Mouse (Mus musculus): ENCODE measurements around the gene 1700019N19Rik.

Gene 1700019N19Rik

DNA sequence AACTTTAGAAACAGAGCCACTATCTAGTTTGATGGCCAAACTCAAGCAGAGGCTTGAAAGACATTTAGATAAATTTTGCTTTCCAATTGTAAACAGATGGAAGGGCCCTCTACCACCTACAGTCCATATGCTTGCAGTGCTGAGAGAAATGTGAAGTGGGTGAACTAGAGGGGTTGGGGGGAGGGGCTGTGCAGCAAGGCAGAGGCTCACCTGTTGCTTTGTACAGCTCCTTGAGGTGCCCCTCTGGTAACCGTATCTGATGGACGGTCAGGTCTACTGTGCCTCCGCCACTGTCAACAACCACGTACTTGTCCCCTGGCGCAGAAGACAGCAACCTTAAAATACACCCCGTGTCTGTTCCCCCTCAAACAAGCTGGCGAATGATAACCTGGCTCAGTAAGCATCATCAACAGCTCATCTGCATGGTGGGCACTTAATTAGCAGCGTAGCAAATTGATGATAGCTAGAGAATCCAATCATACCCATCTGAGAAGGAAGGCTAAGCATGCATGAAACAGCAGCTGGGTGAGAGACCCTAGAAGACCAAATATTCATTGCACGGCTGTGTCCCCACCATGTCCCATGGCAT is 11.0 kb upstream of the 1700019N19Rik start:
- DNase-seq, result no peak

GRCm38 (mm10) chr19:58795114-58795669 is 931 bp upstream of the 1700019N19Rik start:
- no peak for DNase-seq

- DNase-seq, result no peak
These were observed 5.1 kb downstream of the 1700019N19Rik start for GRCm38 (mm10) chr19:58789194-58789593.

- DNase-seq, result no peak
These were observed 10.3 kb downstream of the 1700019N19Rik start for GRCm38 (mm10) chr19:58783938-58784337.

DNA sequence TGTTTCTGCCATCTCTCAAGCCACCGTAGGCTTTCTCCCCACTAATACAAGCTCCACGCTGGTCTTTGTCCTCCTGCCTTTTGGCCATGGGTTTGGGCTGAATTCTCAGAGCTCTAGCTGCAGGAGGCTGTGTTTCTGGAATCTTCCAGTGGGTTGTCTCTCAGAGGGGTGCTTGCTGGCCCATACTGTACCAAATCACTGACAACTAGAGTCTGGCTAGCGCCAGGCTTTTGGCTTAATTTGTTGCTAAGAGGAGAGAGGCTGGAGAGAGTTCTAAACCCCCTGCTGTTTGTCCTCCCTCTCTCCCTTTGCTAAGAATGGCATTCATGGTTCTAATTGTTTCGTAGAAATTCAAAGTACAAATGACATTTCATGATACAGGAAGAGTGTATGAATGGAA is 12.7 kb downstream of the 1700019N19Rik start:
- DNase-seq, result no peak

GRCm38 (mm10) chr19:58776461-58776860 is 17.8 kb downstream of the 1700019N19Rik start:
- no peak for DNase-seq

DNA sequence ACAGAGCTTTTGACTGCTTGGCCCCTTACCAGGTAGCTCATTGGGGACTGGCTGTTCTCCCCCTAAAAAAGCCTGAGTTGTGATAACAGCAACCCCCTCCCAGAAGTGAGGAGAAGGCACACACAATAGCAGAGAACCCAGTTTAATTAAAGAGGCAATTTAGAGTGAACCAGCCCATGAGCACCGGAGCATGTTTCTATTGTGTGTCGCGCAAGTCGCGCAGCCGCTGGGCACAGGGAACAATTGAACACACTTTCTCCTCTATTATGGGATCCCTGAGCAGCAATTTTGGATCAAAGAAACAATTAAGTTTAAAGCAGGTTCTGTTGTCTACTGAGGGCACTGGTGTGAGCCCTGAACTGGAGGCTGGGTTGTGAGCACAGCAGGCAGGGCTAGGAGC is 26.9 kb downstream of the 1700019N19Rik start:
- no peak for DNase-seq

DNA sequence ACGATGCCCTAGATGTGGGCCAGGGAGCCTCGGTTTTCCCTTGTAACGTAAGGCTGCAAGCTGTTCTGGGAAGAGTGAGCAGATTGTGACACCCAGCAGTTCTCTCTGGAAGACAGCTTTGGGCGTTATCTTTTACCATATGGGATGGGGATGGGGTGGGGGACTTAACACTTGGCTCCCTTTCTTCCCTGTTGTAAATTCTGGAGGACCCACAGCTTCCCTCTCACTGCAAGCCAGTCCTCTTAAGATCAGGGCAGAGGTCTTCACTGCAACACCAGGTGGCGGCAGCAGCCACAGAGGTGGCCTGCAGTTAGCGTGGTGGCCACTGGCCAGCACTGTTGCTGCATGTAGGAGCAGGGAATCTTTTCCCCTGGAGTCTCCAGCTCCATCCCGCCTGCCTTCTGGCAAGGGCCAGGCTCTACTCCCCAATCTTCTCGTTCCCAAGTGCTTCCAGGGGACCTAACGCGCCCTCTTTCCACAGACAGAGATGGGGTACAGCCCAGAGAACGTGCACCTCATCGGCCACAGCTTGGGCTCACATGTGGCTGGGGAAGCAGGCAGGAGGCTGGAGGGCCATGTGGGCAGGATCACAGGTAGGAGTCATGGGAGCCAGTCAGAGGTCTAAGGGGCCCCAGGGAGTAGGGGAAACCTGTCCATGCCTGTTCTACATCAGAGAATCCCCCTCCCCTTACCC is 31.3 kb downstream of the 1700019N19Rik start:
- DNase-seq, result peak; percentile 67

- DNase-seq, result no peak
These were observed 31.9 kb downstream of the 1700019N19Rik start for GRCm38 (mm10) chr19:58762316-58762715.

GRCm38 (mm10) chr19:58759423-58759822 is 34.8 kb downstream of the 1700019N19Rik start, which contains the start of gene Pnliprp2:
Pnliprp2 (plus strand) TSS chr19:58759719.
- no peak for DNase-seq

DNA sequence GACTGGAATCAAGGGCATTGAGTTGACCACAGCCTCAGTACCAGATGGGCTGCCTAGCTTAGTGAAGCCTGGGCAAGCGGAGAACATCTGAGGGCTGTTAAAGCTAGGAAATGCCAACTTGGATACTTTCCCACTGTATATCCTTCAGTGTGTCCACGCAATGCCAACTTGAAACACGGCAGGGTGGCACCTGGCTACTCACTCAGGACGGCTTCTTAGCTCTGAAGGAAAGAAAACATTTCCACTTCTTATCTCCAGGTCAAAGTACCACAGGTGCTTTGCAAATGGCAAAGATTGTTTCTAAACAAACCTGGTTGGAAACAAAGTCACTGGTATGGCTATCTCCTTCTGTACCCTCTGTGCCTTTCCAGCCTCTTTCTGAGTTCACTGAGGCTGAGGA is 35.4 kb downstream of the 1700019N19Rik start:
- no peak for DNase-seq

- DNase-seq, result no peak
These were observed 42.8 kb downstream of the 1700019N19Rik start for GRCm38 (mm10) chr19:58751504-58751903.

DNA sequence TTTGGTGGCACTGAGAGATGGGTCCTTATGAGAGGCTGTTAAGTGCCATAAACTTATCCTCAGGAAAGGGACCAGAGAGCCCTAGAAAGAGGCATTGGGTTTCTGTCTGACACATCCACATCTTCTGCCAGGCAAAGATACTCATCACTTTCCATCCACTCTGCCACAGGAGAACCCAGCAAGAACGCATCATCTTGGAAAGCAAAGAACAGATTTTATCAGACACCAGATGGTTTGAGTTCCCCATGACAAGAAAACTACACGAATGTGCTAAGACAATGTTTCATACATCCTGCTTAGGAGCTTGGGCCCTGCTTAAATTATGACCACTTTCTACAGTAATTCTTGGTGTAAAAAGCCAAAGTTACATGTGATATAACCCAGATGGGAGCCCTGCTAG is 43.4 kb downstream of the 1700019N19Rik start:
- DNase-seq, result no peak

GRCm38 (mm10) chr19:58747498-58748000 is 46.7 kb downstream of the 1700019N19Rik start:
- no peak for DNase-seq

DNA sequence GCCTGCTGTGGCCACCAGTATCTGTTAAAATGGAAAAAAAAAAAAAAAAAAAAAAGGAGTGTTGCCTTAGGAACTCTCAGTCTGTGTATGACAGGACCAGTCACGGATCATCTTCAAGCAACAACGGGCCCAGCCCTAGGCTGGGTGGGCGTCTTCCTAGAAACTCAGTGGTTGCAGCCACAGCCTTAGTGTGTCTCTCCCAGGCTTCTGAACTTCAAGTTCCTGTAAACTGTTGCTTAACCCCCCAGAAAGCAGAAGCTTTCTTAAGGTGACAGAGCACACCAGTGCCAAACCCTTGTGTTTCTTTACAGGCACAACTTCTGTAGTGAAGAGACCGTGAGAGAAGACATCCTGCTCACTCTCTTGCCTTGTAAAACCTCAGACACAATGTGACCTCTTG is 50.5 kb downstream of the 1700019N19Rik start:
- DNase-seq, result no peak

GRCm38 (mm10) chr19:58742711-58743110 is 51.5 kb downstream of the 1700019N19Rik start:
- no peak for DNase-seq

- no peak for DNase-seq
These were observed 53.2 kb downstream of the 1700019N19Rik start for GRCm38 (mm10) chr19:58741036-58741435.

DNA sequence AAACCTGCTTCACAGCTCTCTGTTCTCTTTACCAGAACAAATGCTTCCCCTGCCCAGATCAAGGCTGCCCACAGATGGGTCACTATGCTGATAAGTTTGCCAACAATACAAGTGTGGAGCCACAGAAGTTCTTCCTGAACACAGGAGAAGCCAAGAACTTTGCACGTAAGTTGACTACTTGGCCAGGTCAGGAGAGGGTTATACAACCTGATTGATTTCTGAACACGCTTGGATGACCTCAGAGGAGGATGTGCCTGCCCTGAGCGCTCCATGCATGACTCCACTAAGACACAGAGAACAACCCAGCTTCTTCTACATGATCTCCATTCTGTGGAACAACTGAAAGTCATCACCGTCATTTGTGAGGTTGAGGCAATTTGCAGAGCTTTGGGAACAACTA is 56.1 kb downstream of the 1700019N19Rik start:
- DNase-seq, result no peak
